Mouse (Mus musculus): Measurements from ENCODE around the gene Gsk3b. TPM values are rescaled to one million over a fixed set of nuclear protein-coding genes. Genes with fewer than 3 reads are reported as not detected.

Gene Gsk3b
- total and polyA plus RNA-seq, 3 experiments = 6.1 to 30.8 (median 15.5) TPM

GRCm38 (mm10) chr16:38179150-38179549 lies 90.3 kb downstream of the Gsk3b start:
- dilution Hi-C loops (cut with MboI; ENCODE audit: extremely low pct_ligation_motif_present, extremely low pct_unique_long_range_greater_than_20kb, low sequenced_read_pairs) = no loop called here
- no peaks in the 10 kb centered on the region for H3K27me3 ChIP-seq (replicated peaks)
- DNase-seq (ENCODE audit: extremely low read depth) = no peak
- in situ Hi-C loops (cut with MboI; ENCODE audit: low pct_ligation_motif_present, low pct_unique_long_range_greater_than_20kb, low sequenced_read_pairs) = no loop called here
- no peaks in the 10 kb centered on the region for H3K9me3 ChIP-seq (replicated peaks; ENCODE audit: low read length)
- H3K4me2 ChIP-seq (ENCODE audit: insufficient read depth, low read depth, poor library complexity, severe bottlenecking) = no peak overlapping the region
- 0 out of 2 replicates have a peak, but pooled peaks cover 2% of the 10 kb centered on the region for H3K79me2 ChIP-seq (replicated peaks; ENCODE audit: control insufficient read depth, extremely low read depth, insufficient read depth, poor library complexity, severe bottlenecking)
- peaks cover 13 to 65% of the 10 kb centered on the region in 2 experiments for H3K36me3 ChIP-seq (replicated peaks in 1 of 2; ENCODE audit: control insufficient read depth in 1 of 2, insufficient read depth in 1 of 2, low read length in 1 of 2)
- no peak overlapping the region for H3K4me3 ChIP-seq (replicated peaks in 1 of 3; ENCODE audit: low read depth in 2 of 3, low read length in 2 of 3, poor library complexity in 1 of 3)
- H3K9ac ChIP-seq (ENCODE audit: insufficient read depth, low read depth) = no peak overlapping the region
- no peak overlapping the region for H3K27ac ChIP-seq (ENCODE audit: insufficient read depth, low read depth)
- H3K4me1 ChIP-seq (ENCODE audit: control insufficient read depth in 1 of 2, insufficient read depth in 2 of 2) = peaks cover 0 to 4% of the 10 kb centered on the region in 2 experiments; a peak in 1 of 4 replicates
- TF ChIP-seq ETS1 (conservative IDR thresholded peaks at IDR 0.05; ENCODE audit: low read depth, low read length) (no peak), MEF2A (IDR thresholded peaks at IDR 0.05; ENCODE audit: borderline replicate concordance, low read depth, low read length) (no peak), ZNF384 (IDR thresholded peaks at IDR 0.05; ENCODE audit: low read depth, low read length) (no peak), MYC (IDR thresholded peaks at IDR 0.05; ENCODE audit: low read depth, low read length) (no peak), TBP (conservative IDR thresholded peaks at IDR 0.05; ENCODE audit: low read depth, low read length) (no peak), ZC3H11A (IDR thresholded peaks at IDR 0.05; ENCODE audit: low read depth, low read length) (no peak), RAD21 (IDR thresholded peaks at IDR 0.05; ENCODE audit: low read depth, low read length) (no peak), CTCF (conservative IDR thresholded peaks at IDR 0.05 in 1 of 2, IDR thresholded peaks at IDR 0.05 in 1 of 2; ENCODE audit: low read depth in 2 of 2, low read length in 2 of 2) (no peak), CHD1 (IDR thresholded peaks at IDR 0.05; ENCODE audit: low read depth, low read length) (no peak), PAX5 (IDR thresholded peaks at IDR 0.05; ENCODE audit: low read length) (no peak), SMC3 (IDR thresholded peaks at IDR 0.05; ENCODE audit: low read depth, low read length) (no peak), SIN3A (IDR thresholded peaks at IDR 0.05; ENCODE audit: low read length) (no peak), KAT2A (IDR thresholded peaks at IDR 0.05; ENCODE audit: insufficient replicate concordance, low read length) (no peak), JUND (conservative IDR thresholded peaks at IDR 0.05; ENCODE audit: low read depth, low read length) (no peak), HCFC1 (IDR thresholded peaks at IDR 0.05; ENCODE audit: low read depth, low read length) (no peak), POLR2AphosphoS2 (IDR thresholded peaks at IDR 0.05; ENCODE audit: low read depth, low read length) (no peak)

GRCm38 (mm10) chr16:38181421-38181820 lies 92.6 kb downstream of the Gsk3b start:
- TF ChIP-seq KAT2A (IDR thresholded peaks at IDR 0.05; ENCODE audit: insufficient replicate concordance, low read length) (no peak), JUND (conservative IDR thresholded peaks at IDR 0.05; ENCODE audit: low read depth, low read length) (no peak), USF2 (conservative IDR thresholded peaks at IDR 0.05; ENCODE audit: low read depth, low read length) (no peak), NRF1 (IDR thresholded peaks at IDR 0.05; ENCODE audit: low read depth, low read length) (no peak), CHD1 (IDR thresholded peaks at IDR 0.05; ENCODE audit: low read depth, low read length) (no peak), JUN (IDR thresholded peaks at IDR 0.05; ENCODE audit: insufficient read depth, low read depth, low read length) (no peak), BHLHE40 (IDR thresholded peaks at IDR 0.05; ENCODE audit: low read depth, low read length) (no peak), RCOR1 (conservative IDR thresholded peaks at IDR 0.05; ENCODE audit: low read depth, low read length) (no peak), POLR2AphosphoS2 (IDR thresholded peaks at IDR 0.05; ENCODE audit: low read depth, low read length) (no peak), MEF2A (IDR thresholded peaks at IDR 0.05; ENCODE audit: borderline replicate concordance, low read depth, low read length) (no peak), CTCF (conservative IDR thresholded peaks at IDR 0.05 in 1 of 2, IDR thresholded peaks at IDR 0.05 in 1 of 2; ENCODE audit: low read depth in 2 of 2, low read length in 2 of 2) (no peak), GABPA (IDR thresholded peaks at IDR 0.05; ENCODE audit: insufficient replicate concordance, low read depth, low read length) (no peak), SMC3 (IDR thresholded peaks at IDR 0.05; ENCODE audit: low read depth, low read length) (no peak), ZKSCAN1 (IDR thresholded peaks at IDR 0.05; ENCODE audit: borderline replicate concordance, low read depth, low read length) (no peak), ZC3H11A (IDR thresholded peaks at IDR 0.05; ENCODE audit: low read depth, low read length) (no peak), TCF12 (IDR thresholded peaks at IDR 0.05; ENCODE audit: low read depth, low read length) (no peak), PAX5 (IDR thresholded peaks at IDR 0.05; ENCODE audit: low read length) (no peak), MAFK (IDR thresholded peaks at IDR 0.05; ENCODE audit: insufficient replicate concordance, low read length) (no peak)
- Histone ChIP-seq H3K27me3 (replicated peaks) (no peaks in the 10 kb centered on the region), H3K27ac (ENCODE audit: insufficient read depth, low read depth) (no peak overlapping the region), H3K9ac (ENCODE audit: insufficient read depth, low read depth) (no peak overlapping the region), H3K36me3 (replicated peaks in 1 of 2; ENCODE audit: control insufficient read depth in 1 of 2, insufficient read depth in 1 of 2, low read length in 1 of 2) (peaks cover 16 to 74% of the 10 kb centered on the region in 2 experiments), H3K9me3 (replicated peaks; ENCODE audit: low read length) (no peaks in the 10 kb centered on the region), H3K4me2 (ENCODE audit: insufficient read depth, low read depth, poor library complexity, severe bottlenecking) (no peak overlapping the region), H3K4me1 (ENCODE audit: control insufficient read depth in 1 of 2, insufficient read depth in 2 of 2) (peaks cover 0 to 4% of the 10 kb centered on the region in 2 experiments; a peak in 1 of 4 replicates), H3K79me2 (replicated peaks; ENCODE audit: control insufficient read depth, extremely low read depth, insufficient read depth, poor library complexity, severe bottlenecking) (no peaks in the 10 kb centered on the region), H3K4me3 (replicated peaks in 1 of 3; ENCODE audit: low read depth in 2 of 3, low read length in 2 of 3, poor library complexity in 1 of 3) (no peak overlapping the region)
- no peak for DNase-seq (ENCODE audit: extremely low read depth)
- in situ Hi-C loops (cut with MboI; ENCODE audit: low pct_ligation_motif_present, low pct_unique_long_range_greater_than_20kb, low sequenced_read_pairs) = no loop called here
- dilution Hi-C loops (cut with MboI; ENCODE audit: extremely low pct_ligation_motif_present, extremely low pct_unique_long_range_greater_than_20kb, low sequenced_read_pairs) = no loop called here
